Mouse (Mus musculus): ENCODE measurements at regions not wholly inside any gene's neighbourhood (a gene's known extent, or its start where the extent isn't known, plus 50 kb on each side); places are given as distances from the start of the nearest gene placed in this dataset.

GRCm38 (mm10) chr3:15175811-15176210, 156.3 kb downstream of the Gm9733 start:
- Histone ChIP-seq H3K9me3 (no peaks in the 10 kb centered on the region), H3K4me2 (no peak overlapping the region), H3K36me3 (no peaks in the 10 kb centered on the region), H3K9ac (no peak overlapping the region), H3K27ac (no peak overlapping the region), H3K27me3 (no peaks in the 10 kb centered on the region), H3K4me1 (no peaks in the 10 kb centered on the region), H3K4me3 (no peak overlapping the region)
- ATAC-seq (ENCODE audit: insufficient number of reproducible peaks, insufficient read depth, low FRiP score, low TSS enrichment, low read depth), result no peak
- WGBS, result 80% methylated on average over 2 of the region's 2 CpGs

- Histone ChIP-seq H3K36me3 (no peaks in the 10 kb centered on the region), H3K27ac (no peak overlapping the region), H3K9me3 (no peaks in the 10 kb centered on the region), H3K4me2 (no peak overlapping the region), H3K4me1 (no peaks in the 10 kb centered on the region), H3K9ac (no peak overlapping the region), H3K27me3 (no peaks in the 10 kb centered on the region), H3K4me3 (no peak overlapping the region)
- no peak for ATAC-seq (ENCODE audit: insufficient number of reproducible peaks, insufficient read depth, low FRiP score, low TSS enrichment, low read depth)
- WGBS, result 76% methylated on average over 6 of the region's 6 CpGs
These were observed 152.9 kb downstream of the Gm9733 start for GRCm38 (mm10) chr3:15179079-15179812.

- WGBS, result 89% methylated on average over 5 of the region's 5 CpGs
- Histone ChIP-seq H3K9me3 (no peaks in the 10 kb centered on the region), H3K4me3 (no peak overlapping the region)
These were observed 151.0 kb downstream of the Gm9733 start for GRCm38 (mm10) chr3:15181111-15181510.

GRCm38 (mm10) chr3:15186731-15187130, 145.4 kb downstream of the Gm9733 start:
- Histone ChIP-seq H3K9ac (no peak overlapping the region), H3K9me3 (no peaks in the 10 kb centered on the region), H3K27me3 (no peaks in the 10 kb centered on the region), H3K4me3 (no peak overlapping the region), H3K4me2 (no peak overlapping the region), H3K27ac (no peak overlapping the region), H3K4me1 (no peaks in the 10 kb centered on the region), H3K36me3 (no peaks in the 10 kb centered on the region)
- WGBS, result 82% methylated on average over 3 of the region's 3 CpGs
- ATAC-seq (ENCODE audit: insufficient number of reproducible peaks, insufficient read depth, low FRiP score, low TSS enrichment, low read depth), result no peak

More at GRCm38 (mm10) chr3:15181111-15181510, 151.0 kb downstream of the Gm9733 start:
- Histone ChIP-seq H3K4me2 (no peak overlapping the region), H3K4me1 (no peaks in the 10 kb centered on the region), H3K27me3 (no peaks in the 10 kb centered on the region), H3K9ac (no peak overlapping the region), H3K27ac (no peak overlapping the region), H3K36me3 (no peaks in the 10 kb centered on the region)
- no peak for ATAC-seq (ENCODE audit: insufficient number of reproducible peaks, insufficient read depth, low FRiP score, low TSS enrichment, low read depth)

- no peaks in the 10 kb centered on the region for H3K4me1 ChIP-seq
- no peaks in the 10 kb centered on the region for H3K36me3 ChIP-seq
- H3K4me3 ChIP-seq, result no peak overlapping the region
- 3% methylated on average over 7 of the region's 7 CpGs for WGBS
- 0 out of 2 replicates have a peak, but pooled peaks have one; percentile 59 for ATAC-seq (ENCODE audit: insufficient number of reproducible peaks, insufficient read depth, low FRiP score, low TSS enrichment, low read depth)
- H3K27ac ChIP-seq, result no peak overlapping the region
- no peaks in the 10 kb centered on the region for H3K27me3 ChIP-seq
- H3K9ac ChIP-seq, result no peak overlapping the region
- H3K9me3 ChIP-seq, result no peaks in the 10 kb centered on the region
- H3K4me2 ChIP-seq, result no peak overlapping the region
These were observed 137.7 kb downstream of the Gm9733 start for GRCm38 (mm10) chr3:15194362-15194761.

- WGBS, result 57% methylated on average over 1 of the region's 1 CpGs
- H3K4me1 ChIP-seq, result no peaks in the 10 kb centered on the region
- no peak overlapping the region for H3K4me2 ChIP-seq
- ATAC-seq (ENCODE audit: insufficient number of reproducible peaks, insufficient read depth, low FRiP score, low TSS enrichment, low read depth), result no peak
- H3K27ac ChIP-seq, result no peak overlapping the region
- no peak overlapping the region for H3K4me3 ChIP-seq
- H3K9ac ChIP-seq, result no peak overlapping the region
- no peaks in the 10 kb centered on the region for H3K36me3 ChIP-seq
- H3K9me3 ChIP-seq, result no peaks in the 10 kb centered on the region
- no peaks in the 10 kb centered on the region for H3K27me3 ChIP-seq
These were observed 136.0 kb downstream of the Gm9733 start for GRCm38 (mm10) chr3:15196101-15196500.

GRCm38 (mm10) chr3:15198086-15198485, 134.0 kb downstream of the Gm9733 start:
- Histone ChIP-seq H3K4me2 (no peak overlapping the region), H3K27me3 (no peaks in the 10 kb centered on the region), H3K9me3 (no peaks in the 10 kb centered on the region), H3K9ac (no peak overlapping the region), H3K4me3 (no peak overlapping the region), H3K36me3 (no peaks in the 10 kb centered on the region), H3K27ac (no peak overlapping the region), H3K4me1 (no peaks in the 10 kb centered on the region)
- no peak for ATAC-seq (ENCODE audit: insufficient number of reproducible peaks, insufficient read depth, low FRiP score, low TSS enrichment, low read depth)
- whole genome bisulfite sequencing, result 88% methylated on average over 3 of the region's 3 CpGs

GRCm38 (mm10) chr3:15200309-15200708, 131.8 kb downstream of the Gm9733 start:
- WGBS, result 58% methylated on average over 1 of the region's 1 CpGs
- ATAC-seq (ENCODE audit: insufficient number of reproducible peaks, insufficient read depth, low FRiP score, low TSS enrichment, low read depth), result no peak
- Histone ChIP-seq H3K4me3 (no peak overlapping the region), H3K27me3 (no peaks in the 10 kb centered on the region), H3K9ac (no peak overlapping the region), H3K4me2 (no peak overlapping the region), H3K27ac (no peak overlapping the region), H3K4me1 (no peaks in the 10 kb centered on the region), H3K36me3 (no peaks in the 10 kb centered on the region), H3K9me3 (no peaks in the 10 kb centered on the region)

- Histone ChIP-seq H3K36me3 (no peaks in the 10 kb centered on the region), H3K4me1 (no peaks in the 10 kb centered on the region), H3K9me3 (no peaks in the 10 kb centered on the region), H3K4me3 (no peak overlapping the region), H3K4me2 (no peak overlapping the region), H3K9ac (no peak overlapping the region), H3K27ac (no peak overlapping the region), H3K27me3 (no peaks in the 10 kb centered on the region)
- no peak for ATAC-seq (ENCODE audit: insufficient number of reproducible peaks, insufficient read depth, low FRiP score, low TSS enrichment, low read depth)
These were observed 131.1 kb downstream of the Gm9733 start for GRCm38 (mm10) chr3:15200990-15201389.

GRCm38 (mm10) chr3:15202760-15203159, 129.3 kb downstream of the Gm9733 start:
- no peaks in the 10 kb centered on the region for H3K36me3 ChIP-seq
- no peaks in the 10 kb centered on the region for H3K27me3 ChIP-seq
- no peaks in the 10 kb centered on the region for H3K4me1 ChIP-seq
- no peak overlapping the region for H3K4me2 ChIP-seq
- no peak overlapping the region for H3K27ac ChIP-seq
- no peak overlapping the region for H3K4me3 ChIP-seq
- no peak overlapping the region for H3K9ac ChIP-seq
- ATAC-seq (ENCODE audit: insufficient number of reproducible peaks, insufficient read depth, low FRiP score, low TSS enrichment, low read depth), result no peak
- no peaks in the 10 kb centered on the region for H3K9me3 ChIP-seq
- WGBS, result 66% methylated on average over 7 of the region's 7 CpGs

- H3K36me3 ChIP-seq, result no peaks in the 10 kb centered on the region
- ATAC-seq (ENCODE audit: insufficient number of reproducible peaks, insufficient read depth, low FRiP score, low TSS enrichment, low read depth), result no peak
- no peak overlapping the region for H3K4me3 ChIP-seq
- H3K27me3 ChIP-seq, result no peaks in the 10 kb centered on the region
- H3K9ac ChIP-seq, result no peak overlapping the region
- 57% methylated on average over 6 of the region's 6 CpGs for WGBS
- no peaks in the 10 kb centered on the region for H3K9me3 ChIP-seq
- no peak overlapping the region for H3K4me2 ChIP-seq
- no peaks in the 10 kb centered on the region for H3K4me1 ChIP-seq
- H3K27ac ChIP-seq, result no peak overlapping the region
These were observed 126.6 kb downstream of the Gm9733 start for GRCm38 (mm10) chr3:15205266-15206229.

- Histone ChIP-seq H3K9ac (no peak overlapping the region), H3K4me3 (no peak overlapping the region), H3K36me3 (no peaks in the 10 kb centered on the region), H3K27me3 (no peaks in the 10 kb centered on the region), H3K9me3 (no peaks in the 10 kb centered on the region), H3K27ac (no peak overlapping the region), H3K4me2 (no peak overlapping the region), H3K4me1 (no peaks in the 10 kb centered on the region)
- WGBS, result 81% methylated on average over 3 of the region's 3 CpGs
- ATAC-seq (ENCODE audit: insufficient number of reproducible peaks, insufficient read depth, low FRiP score, low TSS enrichment, low read depth), result no peak
These were observed 119.7 kb downstream of the Gm9733 start for GRCm38 (mm10) chr3:15212357-15212756.
